Mouse (Mus musculus) CH12.LX (cell line): ENCODE data around the gene Syne1. TPM values are rescaled to one million over a fixed set of nuclear protein-coding genes. Genes with fewer than 3 reads are reported as not detected.

ENCODE experiments used
- DNase-seq: peaks from one replicate; pipeline ENCODE4 v3.0.0-alpha.2; 2013; ENCODE audit errors: extremely low read depth
- H3K27ac ChIP-seq: 2 replicates; pipeline ENCODE4 v1.5.1; 2012; ENCODE audit warnings: low read depth, mild to moderate bottlenecking, control low read depth, moderate library complexity; ENCODE audit not compliant: insufficient read depth
- H3K27me3 ChIP-seq: replicated peaks from 2 replicates; pipeline ENCODE3; 2012; ENCODE audit warnings: inconsistent platforms
- H3K36me3 ChIP-seq, 2 experiments: replicated peaks in 1 of 2; 2 replicates each; pipeline versions ENCODE3 to v1.6.1; 2012; ENCODE audit warnings: inconsistent platforms in 1 of 2, low read length in 1 of 2, mild to moderate bottlenecking in 1 of 2, mixed read lengths in 1 of 2, moderate library complexity in 1 of 2; ENCODE audit not compliant: control insufficient read depth in 1 of 2, insufficient read depth in 1 of 2
- H3K4me1 ChIP-seq, 2 experiments: 2 replicates each; pipeline ENCODE4 v1.6.1; 2012; ENCODE audit warnings: inconsistent platforms in 1 of 2, moderate library complexity in 1 of 2; ENCODE audit not compliant: insufficient read depth in 2 of 2, control insufficient read depth in 1 of 2
- H3K4me2 ChIP-seq: 2 replicates; pipeline ENCODE4 v1.6.1; 2012; ENCODE audit warnings: low read depth, mild to moderate bottlenecking, control low read depth; ENCODE audit not compliant: poor library complexity, insufficient read depth, severe bottlenecking
- H3K4me3 ChIP-seq, 3 experiments: fragments of 150-350 bp in 1 of 3; sonication (generic) in 1 of 3; replicated peaks in 1 of 3; 2 replicates each; pipeline versions ENCODE3 to v1.5.1; 2011 to 2012; ENCODE audit warnings: low read depth in 2 of 3, low read length in 2 of 3, mild to moderate bottlenecking in 2 of 3, moderate library complexity in 2 of 3, control low read depth in 1 of 3, improper control_type of control experiment in 1 of 3, inconsistent platforms in 1 of 3, mixed read lengths in 1 of 3; ENCODE audit not compliant: poor library complexity in 1 of 3
- H3K79me2 ChIP-seq: replicated peaks from 2 replicates; pipeline ENCODE4 v1.6.1; 2012; ENCODE audit warnings: mild to moderate bottlenecking, moderate library complexity; ENCODE audit not compliant: control insufficient read depth, poor library complexity, insufficient read depth, severe bottlenecking; ENCODE audit errors: extremely low read depth
- H3K9ac ChIP-seq: 2 replicates; pipeline ENCODE4 v1.6.1; 2012; ENCODE audit warnings: low read depth, mild to moderate bottlenecking, control low read depth, moderate library complexity; ENCODE audit not compliant: insufficient read depth
- H3K9me3 ChIP-seq: replicated peaks from 2 replicates; pipeline ENCODE3; 2012; ENCODE audit warnings: low read length, inconsistent platforms, mixed read lengths
- BHLHE40 ChIP-seq: IDR thresholded peaks from 2 replicates; pipeline ENCODE4 v1.6.1; 2011; ENCODE audit warnings: mild to moderate bottlenecking, low read depth, low read length, improper control_type of control experiment
- CHD2 ChIP-seq: IDR thresholded peaks from 2 replicates; pipeline ENCODE4 v1.6.1; 2011; ENCODE audit warnings: low read length, improper control_type of control experiment
- CTCF ChIP-seq, 2 experiments: IDR thresholded peaks in 1 of 2; conservative IDR thresholded peaks in 1 of 2; 2 replicates each; pipeline ENCODE4 v1.5.1; 2011 to 2012; ENCODE audit warnings: low read depth in 2 of 2, low read length in 2 of 2, improper control_type of control experiment in 1 of 2, inconsistent platforms in 1 of 2, mild to moderate bottlenecking in 1 of 2, moderate library complexity in 1 of 2
- EP300 ChIP-seq: IDR thresholded peaks from 2 replicates; pipeline ENCODE4 v1.6.1; 2011; ENCODE audit warnings: low read length, improper control_type of control experiment
- ETS1 ChIP-seq: conservative IDR thresholded peaks from 2 replicates; pipeline ENCODE4 v1.6.1; 2012; ENCODE audit warnings: low read depth, mild to moderate bottlenecking, inconsistent platforms, low read length, improper control_type of control experiment, moderate library complexity
- HCFC1 ChIP-seq: IDR thresholded peaks from 2 replicates; pipeline ENCODE4 v1.6.1; 2012; ENCODE audit warnings: low read depth, mild to moderate bottlenecking, inconsistent platforms, low read length, improper control_type of control experiment
- KAT2A ChIP-seq: IDR thresholded peaks from 2 replicates; pipeline ENCODE4 v1.6.1; 2012; ENCODE audit warnings: low read length, improper control_type of control experiment, inconsistent platforms; ENCODE audit not compliant: insufficient replicate concordance
- MAX ChIP-seq: IDR thresholded peaks from 2 replicates; pipeline ENCODE4 v1.6.1; 2011; ENCODE audit warnings: low read length, improper control_type of control experiment
- MAZ ChIP-seq: IDR thresholded peaks from 2 replicates; pipeline ENCODE4 v1.6.1; 2012; ENCODE audit warnings: low read depth, mild to moderate bottlenecking, inconsistent platforms, low read length, improper control_type of control experiment, moderate library complexity
- MEF2A ChIP-seq: IDR thresholded peaks from 2 replicates; pipeline ENCODE4 v1.6.1; 2014; ENCODE audit warnings: low read depth, mild to moderate bottlenecking, inconsistent platforms, low read length, improper control_type of control experiment, borderline replicate concordance
- MXI1 ChIP-seq: IDR thresholded peaks from 2 replicates; pipeline ENCODE4 v1.6.1; 2011; ENCODE audit warnings: mild to moderate bottlenecking, low read depth, low read length, improper control_type of control experiment
- MYC ChIP-seq: IDR thresholded peaks from 2 replicates; pipeline ENCODE4 v1.6.1; 2011; ENCODE audit warnings: low read depth, mild to moderate bottlenecking, improper control_type of control experiment, low read length
- NELFE ChIP-seq: IDR thresholded peaks from 2 replicates; pipeline ENCODE4 v1.6.1; 2011; ENCODE audit warnings: low read depth, low read length, improper control_type of control experiment
- NRF1 ChIP-seq: IDR thresholded peaks from 2 replicates; pipeline ENCODE4 v1.6.1; 2014; ENCODE audit warnings: low read depth, mild to moderate bottlenecking, inconsistent platforms, low read length, improper control_type of control experiment, moderate library complexity
- PAX5 ChIP-seq: IDR thresholded peaks from 2 replicates; pipeline ENCODE4 v1.6.1; 2012; ENCODE audit warnings: low read length, inconsistent platforms, mixed read lengths
- POLR2AphosphoS2 ChIP-seq: IDR thresholded peaks from 2 replicates; pipeline ENCODE4 v1.6.1; 2011; ENCODE audit warnings: low read depth, low read length, improper control_type of control experiment
- RAD21 ChIP-seq: IDR thresholded peaks from 2 replicates; pipeline ENCODE4 v1.6.1; 2011; ENCODE audit warnings: low read depth, mild to moderate bottlenecking, low read length, improper control_type of control experiment, moderate library complexity
- RCOR1 ChIP-seq: conservative IDR thresholded peaks from 2 replicates; pipeline ENCODE4 v1.6.1; 2012; ENCODE audit warnings: low read depth, mild to moderate bottlenecking, inconsistent platforms, low read length, improper control_type of control experiment
- TCF12 ChIP-seq: IDR thresholded peaks from 2 replicates; pipeline ENCODE4 v1.6.1; 2014; ENCODE audit warnings: low read depth, mild to moderate bottlenecking, inconsistent platforms, low read length, improper control_type of control experiment
- UBTF ChIP-seq: IDR thresholded peaks from 2 replicates; pipeline ENCODE4 v1.6.1; 2012; ENCODE audit warnings: low read depth, mild to moderate bottlenecking, inconsistent platforms, low read length, improper control_type of control experiment, moderate library complexity
- USF2 ChIP-seq: conservative IDR thresholded peaks from 2 replicates; pipeline ENCODE4 v1.6.1; 2011; ENCODE audit warnings: low read depth, low read length, improper control_type of control experiment
- ZC3H11A ChIP-seq: IDR thresholded peaks from 2 replicates; pipeline ENCODE4 v1.6.1; 2012; ENCODE audit warnings: low read depth, mild to moderate bottlenecking, inconsistent platforms, low read length, improper control_type of control experiment
- ZMIZ1 ChIP-seq: IDR thresholded peaks from 2 replicates; pipeline ENCODE4 v1.6.1; 2012; ENCODE audit warnings: low read depth, mild to moderate bottlenecking, inconsistent platforms, low read length, improper control_type of control experiment
- ZNF384 ChIP-seq: IDR thresholded peaks from 2 replicates; pipeline ENCODE4 v1.6.1; 2012; ENCODE audit warnings: low read depth, low read length, improper control_type of control experiment, inconsistent platforms
- dilution Hi-C: fragments of 300-500 bp; cut with MboI; formaldehyde crosslinking; loops from 2 replicates; pipeline ENCODE4 v1.14.3; 2020; ENCODE audit warnings: low sequenced_read_pairs; ENCODE audit not compliant: extremely low pct_unique_long_range_greater_than_20kb, extremely low pct_ligation_motif_present
- in situ Hi-C: fragments of 300-500 bp; cut with MboI; formaldehyde crosslinking; loops from 3 replicates; pipeline ENCODE4 v1.14.3; 2019; ENCODE audit warnings: low sequenced_read_pairs, low pct_ligation_motif_present, low pct_unique_long_range_greater_than_20kb, mixed read lengths
- polyA plus RNA-seq: library from polyadenylated mRNA; unstranded; fragments of >175 nt; gene quantifications from 2 replicates; pipeline ENCODE4 v1.2.1, GENCODE M21; 2012; ENCODE audit warnings: low read depth; ENCODE audit not compliant: insufficient read length
- total RNA-seq, 2 experiments: library from RNA; depleted of rRNA; stranded (reverse); fragments of 300-350 nt in 1 of 2; fragments of >200 nt in 1 of 2; gene quantifications; 2 replicates each; pipeline ENCODE4 v1.2.3; 2012 to 2014

The Syne1 gene
- total and polyA plus RNA-seq, 3 experiments = 3.1 to 7.6 (median 3.6) TPM

- no peak overlapping the region for H3K9ac ChIP-seq
- in situ Hi-C loops (no loop called here), dilution Hi-C loops (no loop called here)
- H3K79me2 ChIP-seq = no peaks in the 10 kb centered on the region
- H3K9me3 ChIP-seq = no peaks in the 10 kb centered on the region
- H3K4me1 ChIP-seq = peaks cover 0 to under 1% of the 10 kb centered on the region in 2 experiments; a peak in 1 of 4 replicates
- no peaks in the 10 kb centered on the region for H3K36me3 ChIP-seq
- TF ChIP-seq NRF1 (no peak), HCFC1 (no peak), EP300 (no peak), NELFE (no peak), ETS1 (no peak), ZNF384 (no peak), CHD2 (no peak)
- H3K4me2 ChIP-seq = no peak overlapping the region
- DNase-seq = no peak
- H3K27me3 ChIP-seq = no peaks in the 10 kb centered on the region
- no peak overlapping the region for H3K4me3 ChIP-seq
- no peak overlapping the region for H3K27ac ChIP-seq
Measured at GRCm38 (mm10) chr10:5295291-5295891, 255.9 kb downstream of the Syne1 start.

- no peaks in the 10 kb centered on the region for H3K27me3 ChIP-seq
- no peak for DNase-seq
- in situ Hi-C loops = no loop called here
- TF ChIP-seq POLR2AphosphoS2 (no peak), BHLHE40 (no peak), MAX (no peak), MAZ (no peak), RAD21 (no peak), KAT2A (no peak), RCOR1 (no peak), PAX5 (no peak), ZMIZ1 (no peak), MEF2A (no peak), USF2 (no peak), TCF12 (no peak), CTCF (conservative IDR thresholded peaks at IDR 0.05 in 1 of 2, IDR thresholded peaks at IDR 0.05 in 1 of 2; ENCODE audit: low read depth in 2 of 2, low read length in 2 of 2) (no peak), ZC3H11A (no peak), UBTF (no peak), MXI1 (no peak), MYC (no peak)
- TF ChIP-seq, all 38 proteins: peak for 0
- Histone ChIP-seq H3K36me3 (no peaks in the 10 kb centered on the region), H3K79me2 (no peaks in the 10 kb centered on the region), H3K9ac (no peak overlapping the region), H3K4me3 (no peak overlapping the region), H3K27ac (no peak overlapping the region), H3K4me2 (no peak overlapping the region), H3K9me3 (no peaks in the 10 kb centered on the region), H3K4me1 (peaks cover 0 to 3% of the 10 kb centered on the region in 2 experiments; a peak in 1 of 4 replicates)
- dilution Hi-C loops = no loop called here
Measured at GRCm38 (mm10) chr10:5289575-5289909, 261.7 kb downstream of the Syne1 start.
